In the genomic region with DNA sequence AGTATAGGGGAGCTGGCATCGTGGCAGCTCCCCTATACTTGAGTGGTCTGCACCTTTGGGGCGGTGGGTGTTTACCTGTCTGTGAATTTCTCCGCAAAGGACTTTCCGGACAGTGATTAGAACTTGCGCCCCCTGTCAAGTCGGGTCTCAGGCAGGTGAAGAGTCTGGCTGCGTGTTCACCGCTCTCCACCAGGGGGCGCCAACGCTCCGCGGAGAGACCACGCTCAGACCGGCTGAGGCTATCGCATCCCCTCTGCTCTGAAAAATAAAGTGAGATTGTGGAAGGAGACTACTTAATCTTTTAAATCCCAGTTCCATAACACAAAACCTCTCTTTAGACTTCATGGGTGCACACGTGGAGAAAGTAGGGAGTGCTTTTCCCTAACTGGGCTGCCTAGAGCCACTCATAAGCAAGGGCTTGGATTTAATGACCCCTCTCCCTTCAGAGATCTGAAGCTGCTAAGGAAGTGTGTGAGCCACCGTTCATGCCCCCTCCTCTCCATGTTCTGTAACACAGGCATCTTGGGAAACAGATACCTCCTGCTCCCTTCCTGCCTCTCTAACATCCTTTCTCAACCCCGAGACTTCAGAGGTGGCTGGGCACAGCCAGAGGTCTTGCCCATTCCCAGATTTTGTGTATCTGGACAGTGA, we compare ENCODE assay signal across 7 mouse cellular contexts. TPM values are rescaled to one million over a fixed set of nuclear protein-coding genes. Genes with fewer than 3 reads are reported as not detected.
DNase-seq lines count a peak whose midpoint lies in the region; ATAC-seq and TF ChIP-seq lines count a peak whose summit lies in the region.

No protein-coding gene starts in this region.

- no peak for TF ChIP-seq POLR2A in small intestine, adult 2 months (IDR thresholded peaks at IDR 0.05; ENCODE audit: low read depth, low read length)

- H3K9ac ChIP-seq in hindbrain, embryonic 16.5 days (ENCODE audit: low read depth, low read length): no peak overlapping the region
- H3K9ac ChIP-seq in midbrain, embryonic 13.5 days (replicated peaks): no peak overlapping the region

- H3K4me2 ChIP-seq in hindbrain, embryonic 16.5 days (ENCODE audit: low read length): no peak overlapping the region
- no peak overlapping the region for H3K4me2 ChIP-seq in midbrain, embryonic 13.5 days (replicated peaks)

- H3K4me1 ChIP-seq in hindbrain, embryonic 16.5 days (ENCODE audit: control insufficient read depth, insufficient read depth, low read depth, low read length): no peaks in the 10 kb centered on the region; the same call in 1 of the 2 replicates
- peaks cover 26% of the 10 kb centered on the region for H3K4me1 ChIP-seq in midbrain, embryonic 13.5 days (replicated peaks)
- no peaks in the 10 kb centered on the region; the same call in 1 of the 2 replicates for H3K4me1 ChIP-seq in small intestine, adult 2 months (ENCODE audit: control insufficient read depth, insufficient read depth, insufficient read length, low read length)

- H3K27ac ChIP-seq in hindbrain, embryonic 16.5 days (ENCODE audit: low read depth, low read length): no peak overlapping the region
- no peak overlapping the region for H3K27ac ChIP-seq in midbrain, embryonic 13.5 days
- H3K27ac ChIP-seq in small intestine, adult 2 months (ENCODE audit: insufficient read depth, low read depth, low read length): no peak overlapping the region

- no peaks in the 10 kb centered on the region for H3K27me3 ChIP-seq in hindbrain, embryonic 16.5 days (replicated peaks; ENCODE audit: control insufficient read depth, insufficient read depth, low read length)
- peaks cover 6% of the 10 kb centered on the region for H3K27me3 ChIP-seq in midbrain, embryonic 13.5 days
- H3K27me3 ChIP-seq in small intestine, adult 2 months (ENCODE audit: control insufficient read depth, insufficient read depth, low read length): no peaks in the 10 kb centered on the region; the same call in 1 of the 2 replicates

- ATAC-seq in hindbrain, embryonic 16.5 days: peak; percentile 75; the same call in 1 of the 2 replicates
- peak; percentile 30 for ATAC-seq in midbrain, embryonic 13.5 days

- peak; percentile 98 for TF ChIP-seq CTCF in small intestine, adult 2 months (IDR thresholded peaks at IDR 0.05; ENCODE audit: extremely low read depth, insufficient read length, insufficient replicate concordance, low read depth, low read length)

- no peaks in the 10 kb centered on the region for H3K36me3 ChIP-seq in hindbrain, embryonic 16.5 days (ENCODE audit: control insufficient read depth, insufficient read depth, low read length)
- H3K36me3 ChIP-seq in midbrain, embryonic 13.5 days: no peaks in the 10 kb centered on the region
- no peaks in the 10 kb centered on the region for H3K36me3 ChIP-seq in small intestine, adult 2 months (ENCODE audit: control insufficient read depth, insufficient read depth, low read length)

- 6% methylated on average over 18 of the region's 18 CpGs for WGBS in hindbrain, embryonic 16.5 days
- WGBS in midbrain, embryonic 13.5 days: 7% methylated on average over 18 of the region's 18 CpGs
- WGBS in small intestine, adult 2 months: 7% methylated on average over 18 of the region's 18 CpGs

- DNase-seq in T-cell, adult 2 months (ENCODE audit: low spot score): peak; percentile 62
- DNase-seq in cerebellum, adult 9-10 months: peak; percentile 72
- peak; percentile 53 to 84 for DNase-seq in frontal cortex, postnatal 14 days (ENCODE audit: low spot score in 2 of 2)
- DNase-seq in left cerebral cortex, adult 18-20 months (ENCODE audit: low spot score in 2 of 2): peak; percentile 74 to 89

- no peaks in the 10 kb centered on the region for H3K9me3 ChIP-seq in hindbrain, embryonic 16.5 days (ENCODE audit: control insufficient read depth, low read length)
- no peaks in the 10 kb centered on the region for H3K9me3 ChIP-seq in midbrain, embryonic 13.5 days

- H3K4me3 ChIP-seq in hindbrain, embryonic 16.5 days (ENCODE audit: low read length): no peak overlapping the region
- no peak overlapping the region for H3K4me3 ChIP-seq in midbrain, embryonic 13.5 days (replicated peaks)
- H3K4me3 ChIP-seq in small intestine, adult 2 months (ENCODE audit: low read depth, low read length): no peak overlapping the region

RNA-seq across cellular contexts. Expression of a gene that starts 34.1 kb away (rescaled TPM):
- 288 and 298 TPM in 2 replicates for polyA plus RNA-seq in hindbrain, embryonic 16.5 days (2015; fragmentation: Nextera tagmentation; extraction: Ambion mirVana)
- total RNA-seq in left cerebral cortex, adult 18-20 months (2021): 100 to 1,000 TPM; 116 to 117 TPM
- polyA plus RNA-seq in midbrain, embryonic 13.5 days (2015; fragmentation: Nextera tagmentation; extraction: Ambion mirVana): 246 and 256 TPM in 2 replicates
- polyA plus RNA-seq in small intestine, adult 2 months (2012; rRNA removed): 15.7 and 30.8 TPM in 2 replicates

RNA-seq across cellular contexts. Expression of a gene that starts 45.3 kb away (rescaled TPM):
- polyA plus RNA-seq in hindbrain, embryonic 16.5 days (2015; fragmentation: Nextera tagmentation; extraction: Ambion mirVana): 6,388 and 6,390 TPM in 2 replicates
- 100 to 1,000 TPM; 193 to 292 TPM for total RNA-seq in left cerebral cortex, adult 18-20 months (2021)
- polyA plus RNA-seq in midbrain, embryonic 13.5 days (2015; fragmentation: Nextera tagmentation; extraction: Ambion mirVana): 8,644 and 8,868 TPM in 2 replicates
- 5.2 and 9.5 TPM in 2 replicates for polyA plus RNA-seq in small intestine, adult 2 months (2012; rRNA removed)

Comparison
In these comparisons a context has a peak if more than half of its experiments do, and no peak if none do; other contexts are left out.
1. RNA of a gene that starts 45.3 kb away (polyA plus RNA-seq): 8,644 to 8,868 TPM in midbrain, embryonic 13.5 days and 6,388 to 6,390 TPM in hindbrain, embryonic 16.5 days; 5.2 to 9.5 TPM in small intestine, adult 2 months; every median in the first group is over 100 times any median in the second.
2. Peak in every context shown above with its lines, with median percentiles within 50 percentile points of each other: DNase-seq.